Mouse (Mus musculus) frontal cortex, postnatal 10 days (tissue): Measurements from ENCODE around the gene Dolpp1.

Source experiments
- DNase-seq, 2 experiments: peaks; one replicate each; pipeline ENCODE4 v3.0.0; 2022; ENCODE audit warnings: low spot score in 2 of 2, mixed read lengths in 1 of 2

Gene Dolpp1

GRCm38 (mm10) chr2:30392114-30392576 lies at the start of gene Dolpp1:
Gene Dolpp1 (plus strand): TSS chr2:30392254.
- DNase-seq: peak; percentile 99

DNA sequence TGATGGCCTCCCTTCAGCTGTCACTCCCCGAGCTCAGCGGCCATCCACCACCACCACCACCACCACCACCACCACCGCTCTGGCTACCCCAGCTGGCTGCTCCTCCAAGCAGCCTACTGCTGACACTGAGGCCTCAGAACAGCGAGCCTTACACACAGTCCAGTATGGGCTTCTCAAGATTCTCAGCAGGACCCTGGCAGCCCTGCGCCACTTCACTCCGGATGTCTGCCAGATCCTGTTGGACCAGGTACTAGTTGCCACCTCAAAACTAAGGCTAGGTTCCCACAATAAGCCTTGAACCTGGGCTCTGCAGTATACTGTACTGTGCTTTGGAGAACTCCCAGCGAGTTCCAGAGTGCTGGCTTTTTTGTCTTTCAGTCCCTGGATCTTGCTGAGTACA lies 49.5 kb upstream of the Dolpp1 start:
- DNase-seq: no peak

- DNase-seq: no peak
Measured at GRCm38 (mm10) chr2:30343601-30344137, 48.4 kb upstream of the Dolpp1 start.

GRCm38 (mm10) chr2:30345971-30346676 lies 45.9 kb upstream of the Dolpp1 start:
- no peak for DNase-seq

DNA sequence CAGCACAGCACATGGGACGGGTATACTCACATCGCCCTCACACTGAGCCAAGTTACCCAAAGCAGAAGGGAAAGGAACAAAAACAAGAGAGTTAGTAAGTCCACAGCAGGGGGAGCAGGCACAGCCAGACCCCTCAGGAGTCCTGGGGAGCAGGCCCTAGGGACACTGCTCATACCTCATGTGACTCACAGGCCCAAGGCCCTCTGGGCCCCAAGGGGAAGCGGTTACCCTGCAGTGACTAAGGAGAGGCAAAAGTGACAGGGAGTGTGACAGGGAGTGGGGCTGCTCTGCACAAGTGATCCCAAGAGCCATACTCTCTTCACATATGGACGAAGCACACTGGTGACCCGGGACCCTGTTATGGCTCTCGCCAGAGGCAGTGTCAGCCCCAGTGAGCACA lies 42.9 kb upstream of the Dolpp1 start:
- DNase-seq: no peak

DNA sequence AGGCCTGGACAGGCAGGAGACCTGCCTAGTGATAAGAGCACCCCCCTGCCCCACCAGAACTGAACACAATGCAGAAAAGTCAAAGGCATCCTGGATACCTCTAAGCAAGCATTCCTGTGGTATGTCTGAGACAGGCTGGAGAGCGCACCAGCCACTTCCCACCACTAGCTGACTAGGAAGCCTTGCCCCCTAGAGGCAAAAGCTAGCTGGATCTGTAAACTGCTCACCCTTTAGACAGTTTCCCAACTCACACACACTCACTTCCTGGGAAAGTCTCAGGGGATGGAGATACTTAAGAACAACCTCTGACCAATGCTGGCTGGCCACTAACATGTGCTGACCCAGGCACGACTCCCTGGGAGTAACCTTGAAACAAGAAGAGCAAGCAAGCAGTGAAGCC lies 40.9 kb upstream of the Dolpp1 start:
- DNase-seq: no peak

DNA sequence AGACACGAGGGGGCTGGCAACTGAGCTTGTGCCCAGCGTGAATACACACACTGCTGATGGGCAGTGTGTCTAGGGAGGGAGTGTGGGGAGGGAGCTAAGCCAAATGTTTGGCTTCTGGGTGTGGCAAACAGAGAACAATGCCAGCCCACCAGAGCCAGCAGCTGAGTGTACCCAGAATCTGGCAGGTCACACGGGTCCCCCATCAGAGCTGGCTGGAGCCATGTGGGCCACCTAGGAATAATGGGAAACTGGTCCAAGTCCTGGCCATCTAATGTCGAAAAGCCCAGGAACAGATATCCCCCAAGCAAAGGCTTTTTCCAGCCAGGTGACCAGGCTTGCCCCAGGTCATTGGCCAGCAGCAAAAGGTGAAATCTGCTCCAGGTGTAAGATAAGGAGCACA lies 36.2 kb upstream of the Dolpp1 start:
- DNase-seq: no peak

DNA sequence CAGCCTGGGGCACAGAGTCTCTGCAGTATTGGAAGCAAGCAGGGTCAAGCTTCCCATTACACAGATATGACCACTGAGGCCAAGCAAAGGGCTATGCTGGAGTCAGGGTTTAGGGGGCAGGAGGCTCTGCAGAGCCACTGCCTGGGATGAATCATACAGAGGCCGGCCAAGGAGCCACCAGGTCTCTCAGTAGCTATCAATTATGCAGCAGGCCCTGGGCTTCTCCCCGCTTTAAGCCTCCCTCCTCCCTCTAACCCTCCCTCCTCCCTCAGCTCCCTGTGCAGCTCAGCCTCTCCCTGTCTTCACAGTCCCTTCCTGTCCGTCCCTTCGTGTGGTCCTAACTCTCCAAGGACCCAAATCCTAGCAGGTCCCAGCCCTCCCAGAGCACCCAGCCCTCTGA lies 35.8 kb upstream of the Dolpp1 start:
- no peak for DNase-seq

DNA sequence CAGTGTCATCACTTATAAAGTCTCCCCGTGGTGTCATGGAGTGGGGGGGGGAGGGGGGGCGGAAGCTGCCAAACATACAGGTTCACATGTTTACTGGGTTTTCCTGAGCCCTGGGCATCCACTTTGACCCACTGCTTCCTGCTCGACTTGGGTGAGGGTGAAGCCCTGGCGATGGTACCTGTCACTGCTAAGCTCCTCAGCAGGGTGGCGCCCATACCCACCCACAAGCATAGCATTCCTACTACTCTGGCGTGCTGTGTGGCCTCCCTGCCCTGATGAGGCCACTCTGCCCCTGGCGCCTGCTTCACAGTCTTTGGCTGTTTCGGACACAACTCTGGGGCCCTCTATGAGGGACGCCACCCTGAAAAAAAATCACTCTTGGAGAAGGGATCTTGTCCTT lies 35.1 kb upstream of the Dolpp1 start:
- DNase-seq: no peak

DNA sequence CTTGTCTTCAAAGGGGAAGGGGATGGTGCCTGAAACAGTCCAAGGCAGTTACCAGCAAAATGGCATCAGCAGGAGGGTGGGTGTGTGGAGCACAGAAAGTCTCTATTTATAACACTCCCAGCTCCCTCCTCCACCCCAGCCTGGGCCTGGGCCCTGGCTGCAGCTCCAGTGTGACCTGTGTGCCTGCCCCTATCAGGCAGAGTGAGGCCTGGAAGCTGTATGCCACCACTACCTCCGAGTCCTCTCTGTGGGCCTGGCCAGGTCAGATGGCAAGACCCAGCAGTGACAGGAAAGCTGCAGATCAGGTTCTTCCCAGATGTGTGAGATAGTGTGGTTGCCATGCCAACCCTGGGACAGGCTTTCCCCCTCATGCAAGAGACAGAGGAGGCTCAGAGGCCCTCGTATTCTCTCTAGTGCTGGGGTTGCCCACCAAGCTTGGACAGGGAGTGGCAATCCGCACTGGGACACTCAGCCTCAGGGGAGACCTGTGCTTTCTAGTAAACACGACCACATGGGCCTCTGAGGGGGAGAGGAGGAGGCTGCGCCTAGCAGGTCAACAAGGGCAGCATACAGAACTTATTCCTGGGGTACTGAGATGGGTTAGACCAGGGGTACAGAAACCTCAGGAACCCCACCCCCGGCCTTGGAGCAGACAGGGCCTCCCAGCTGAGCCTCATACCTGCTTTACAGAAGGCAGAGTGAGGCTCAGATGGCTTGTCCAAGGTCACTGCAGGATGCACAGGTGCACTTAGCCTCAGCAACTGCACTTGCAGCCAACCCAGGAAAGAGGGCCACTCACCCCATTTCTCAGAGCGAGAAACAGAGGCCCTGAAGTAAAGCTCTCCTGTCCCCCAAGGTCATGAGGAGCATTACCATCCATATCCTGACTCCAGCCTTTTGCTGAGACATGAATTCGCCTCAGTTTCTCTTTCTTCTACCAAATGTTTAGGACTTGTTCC lies 34.2 kb upstream of the Dolpp1 start:
- peak in 1 of 2 experiments; percentile 47 for DNase-seq

- DNase-seq: peak; percentile 63 to 81
Measured at GRCm38 (mm10) chr2:30358533-30359531, 33.2 kb upstream of the Dolpp1 start, which contains the start of gene Sh3glb2. Gene Sh3glb2 (minus strand): TSS chr2:30359337.

DNA sequence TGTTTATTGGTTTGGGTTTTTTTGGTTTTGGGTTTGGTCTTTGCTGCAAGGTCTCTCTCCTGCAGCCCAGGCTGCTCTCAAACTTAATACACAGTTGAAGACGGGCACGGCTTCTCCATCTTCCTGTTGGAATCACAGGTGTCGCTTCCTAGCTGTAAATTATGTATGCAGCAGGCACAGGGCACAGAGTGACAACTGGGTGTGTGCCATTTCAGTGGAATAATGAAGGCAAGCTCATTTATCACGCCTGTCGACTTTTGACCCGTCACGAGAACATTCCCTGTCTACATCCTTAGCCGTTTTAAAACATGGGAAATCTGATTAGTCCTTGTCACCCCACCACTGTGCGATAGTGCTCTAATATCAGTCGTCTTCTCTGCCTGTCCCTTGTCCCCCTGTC lies 31.4 kb upstream of the Dolpp1 start:
- DNase-seq: no peak

- DNase-seq: no peak
Measured at GRCm38 (mm10) chr2:30362865-30363264, 29.2 kb upstream of the Dolpp1 start.

DNA sequence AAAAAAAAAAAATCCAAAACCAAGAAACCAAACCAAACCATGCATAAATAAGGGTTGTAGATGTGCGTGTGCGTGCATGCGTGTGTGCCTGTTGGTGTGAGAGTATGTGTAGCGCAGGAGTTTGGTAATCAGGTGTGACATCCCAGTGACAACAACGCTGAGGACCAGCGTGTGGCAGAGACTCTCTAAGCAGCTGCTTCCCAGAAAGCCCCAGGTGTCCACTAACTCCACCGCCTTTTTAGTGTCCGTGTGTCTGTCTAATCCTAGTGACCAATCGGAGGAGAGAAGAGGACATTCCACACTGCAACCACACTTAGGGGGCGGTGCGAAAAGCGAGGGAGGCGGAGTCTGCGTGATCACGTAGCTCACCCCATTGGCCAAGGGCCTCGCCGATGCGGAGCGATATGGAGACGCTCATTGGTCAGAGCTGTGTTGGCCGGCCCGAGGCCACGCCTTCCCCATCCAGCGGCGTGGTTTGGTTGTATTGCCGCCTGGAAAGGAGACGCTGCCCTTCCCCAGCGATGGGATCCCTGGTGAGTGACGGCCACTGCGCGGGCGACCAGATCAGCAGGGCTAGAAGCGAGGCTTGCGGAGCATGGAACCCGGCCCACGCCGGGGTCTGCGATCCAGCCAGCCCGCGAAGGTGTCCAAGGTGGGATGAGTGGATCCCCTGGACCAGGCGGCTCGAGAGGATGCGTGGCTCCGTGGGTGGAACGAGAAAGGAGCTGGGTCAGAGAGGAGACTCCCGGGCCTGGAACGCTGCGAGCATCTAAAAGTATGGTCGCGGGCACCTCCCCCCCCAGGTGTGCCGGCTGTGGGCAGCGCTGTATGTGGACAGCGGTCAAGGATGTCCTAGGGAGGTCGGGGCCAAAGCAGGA lies 28.0 kb upstream of the Dolpp1 start, which contains the start of gene Miga2:
TSS of gene Miga2 (plus strand) at position 461 of the 878 bp plus-strand sequence.
- peak; percentile 98 to 99 for DNase-seq

GRCm38 (mm10) chr2:30365281-30366069 lies 26.6 kb upstream of the Dolpp1 start:
- DNase-seq: no peak

DNA sequence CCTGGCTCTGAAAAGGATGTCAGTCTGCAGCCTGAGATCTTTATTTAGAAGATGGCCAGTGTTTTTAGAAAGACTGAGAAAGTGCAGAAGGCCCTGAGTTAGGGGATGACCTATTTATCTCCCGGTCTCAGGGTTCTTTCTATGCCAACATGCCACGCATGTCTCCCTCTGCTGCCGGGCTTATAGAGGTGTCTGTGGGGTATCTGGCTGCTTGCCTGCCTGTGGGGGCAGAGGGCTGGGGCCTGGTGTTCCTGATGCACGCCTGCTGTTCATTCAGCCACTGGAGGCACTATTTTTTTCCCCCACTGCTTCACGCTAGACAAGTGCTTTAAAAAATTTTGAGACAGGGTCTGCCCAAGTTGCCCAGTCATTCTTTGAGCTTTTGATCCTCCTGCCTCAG lies 25.9 kb upstream of the Dolpp1 start:
- DNase-seq: no peak

GRCm38 (mm10) chr2:30371544-30371943 lies 20.5 kb upstream of the Dolpp1 start:
- DNase-seq: no peak

GRCm38 (mm10) chr2:30372726-30373125 lies 19.3 kb upstream of the Dolpp1 start:
- DNase-seq: no peak

DNA sequence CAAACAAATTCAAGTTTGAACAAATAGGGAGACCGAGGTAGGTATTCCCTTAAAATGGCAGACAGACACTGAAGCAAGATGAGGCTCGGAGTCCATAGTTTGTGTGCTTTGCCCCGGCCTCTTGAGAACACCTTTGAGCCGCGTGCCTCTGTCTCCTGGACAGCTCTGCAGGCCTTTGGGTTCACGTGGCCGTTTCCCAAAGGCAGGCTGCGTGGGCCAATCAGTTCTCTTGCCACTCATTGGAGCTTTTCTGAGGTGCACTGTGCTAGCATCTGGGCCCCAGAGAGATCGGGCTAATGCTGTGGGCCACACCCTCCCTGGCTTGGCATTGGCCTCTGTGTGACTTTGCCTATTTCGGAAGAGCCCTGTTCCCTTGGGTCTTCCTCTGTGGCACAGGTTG lies 16.2 kb upstream of the Dolpp1 start:
- no peak for DNase-seq
